Mouse (Mus musculus) neural tube, embryonic 12.5 days (tissue): ENCODE measurements around the gene Syt5. TPM values are rescaled to one million over a fixed set of nuclear protein-coding genes. Genes with fewer than 3 reads are reported as not detected.
A peak's percentile ranks its signal among the peaks of the same experiment; 100 is the strongest.
"Not testable (repeated sequence)": the region's sequence is repeated elsewhere in the genome, so short reads cannot be mapped to it uniquely, and the experiment has no call there.

Source experiments
- ATAC-seq: fragments of 200-750 bp; cut with Nextera tagmentation; 2 replicates; pipeline ENCODE4 v1.8.0; 2017; ENCODE audit warnings: low read depth, mild to moderate bottlenecking, moderate TSS enrichment, moderate library complexity; ENCODE audit not compliant: low FRiP score
- H3K27ac ChIP-seq: fragments of 300-500 bp; sonication (generic); 2 replicates; pipeline ENCODE4 v1.5.1; 2016
- H3K27me3 ChIP-seq: fragments of 300-500 bp; sonication (generic); replicated peaks from 2 replicates; pipeline ENCODE4 v1.6.1; 2016; ENCODE audit warnings: mild to moderate bottlenecking
- H3K36me3 ChIP-seq: fragments of 300-500 bp; sonication (generic); 2 replicates; pipeline ENCODE4 v1.6.1; 2016; ENCODE audit warnings: mild to moderate bottlenecking
- H3K4me1 ChIP-seq: fragments of 300-500 bp; sonication (generic); 2 replicates; pipeline ENCODE4 v1.6.1; 2016
- H3K4me2 ChIP-seq: fragments of 300-500 bp; sonication (generic); replicated peaks from 2 replicates; pipeline ENCODE4 v1.6.1; 2016; ENCODE audit warnings: mild to moderate bottlenecking
- H3K4me3 ChIP-seq: fragments of 300-500 bp; sonication (generic); 2 replicates; pipeline ENCODE4 v1.5.1; 2016
- H3K9ac ChIP-seq: fragments of 300-500 bp; sonication (generic); 2 replicates; pipeline ENCODE4 v1.6.1; 2016; ENCODE audit warnings: mild to moderate bottlenecking
- H3K9me3 ChIP-seq: fragments of 300-500 bp; sonication (generic); 2 replicates; pipeline ENCODE4 v1.6.1; 2016; ENCODE audit warnings: mild to moderate bottlenecking
- WGBS: fragments of 180-500 bp; shearing (Covaris S2); methylation state at CpG from one replicate; pipeline ENCODE4 v1.1.7; 2016; 5-methylcytosine and 5-hydroxymethylcytosine counted together
- polyA plus RNA-seq: library from polyadenylated mRNA; unstranded; fragments of >200 nt; fragmentation: Nextera tagmentation; extraction: Ambion mirVana; gene quantifications from 2 replicates; pipeline ENCODE4 v1.2.1, GENCODE M21; 2016

Gene Syt5
- 27.9 and 28.6 TPM in 2 replicates for polyA plus RNA-seq

- H3K27me3 ChIP-seq = peaks cover 6% of the 10 kb centered on the region; the same call in 1 of the 2 replicates
- peak within 1 kb of the TSS; percentile 67 for H3K4me2 ChIP-seq
- H3K9ac ChIP-seq = peak within 1 kb of the TSS; percentile 57
- WGBS = 7% methylated on average over 33 of the region's 33 CpGs
- H3K36me3 ChIP-seq = 0 out of 2 replicates have a peak, but pooled peaks cover 3% of the 10 kb centered on the region
- H3K4me3 ChIP-seq = peak within 1 kb of the TSS; percentile 43
- H3K9me3 ChIP-seq = no peaks in the 10 kb centered on the region
- peak; percentile 72 for ATAC-seq
- peaks cover 21% of the 10 kb centered on the region for H3K4me1 ChIP-seq
- peak within 1 kb of the TSS; percentile 26; the same call in 1 of the 2 replicates for H3K27ac ChIP-seq
Observed at GRCm38 (mm10) chr7:4547221-4547641, at the start of gene Syt5. Gene Syt5 (minus strand): TSS chr7:4547541.

DNA sequence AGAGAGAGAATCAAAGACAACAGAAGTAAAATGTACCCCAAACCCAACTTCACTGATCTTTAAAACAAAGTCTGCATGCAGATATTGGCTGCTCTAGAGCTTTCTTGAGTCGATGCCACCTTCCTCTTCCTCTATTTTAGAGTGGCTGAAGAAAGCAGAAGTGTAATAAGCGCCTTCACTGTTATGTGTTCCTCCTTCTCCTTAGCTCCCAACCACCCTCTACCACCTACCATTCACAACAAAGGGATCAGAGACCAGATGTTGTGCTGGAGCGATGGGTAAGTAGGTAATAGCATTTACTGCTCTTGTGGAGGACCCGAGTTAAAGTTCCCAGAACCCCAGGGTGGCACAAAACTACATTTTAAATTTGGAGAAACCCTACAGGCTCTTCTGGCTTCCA, 49.7 kb upstream of the Syt5 start:
- not testable (repeated sequence) for H3K4me3 ChIP-seq, H3K9me3 ChIP-seq, H3K4me1 ChIP-seq, H3K27me3 ChIP-seq, H3K36me3 ChIP-seq, H3K9ac ChIP-seq, ATAC-seq, H3K4me2 ChIP-seq, H3K27ac ChIP-seq
- 78% methylated on average over 4 of the region's 4 CpGs for WGBS

DNA sequence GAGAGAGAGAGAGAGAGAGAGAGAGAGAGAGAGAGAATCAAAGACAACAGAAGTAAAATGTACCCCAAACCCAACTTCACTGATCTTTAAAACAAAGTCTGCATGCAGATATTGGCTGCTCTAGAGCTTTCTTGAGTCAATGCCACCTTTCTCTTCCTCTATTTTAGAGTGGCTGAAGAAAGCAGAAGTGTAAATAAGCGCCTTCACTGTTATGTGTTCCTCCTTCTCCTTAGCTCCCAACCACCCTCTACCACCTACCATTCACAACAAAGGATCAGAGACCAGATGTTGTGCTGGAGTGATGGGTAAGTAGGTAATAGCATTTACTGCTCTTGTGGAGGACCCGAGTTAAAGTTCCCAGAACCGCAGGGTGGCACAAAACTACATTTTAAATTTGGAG, 34.1 kb upstream of the Syt5 start:
- not testable (repeated sequence) for ATAC-seq, H3K36me3 ChIP-seq, H3K9ac ChIP-seq, H3K4me1 ChIP-seq, H3K27ac ChIP-seq, H3K4me2 ChIP-seq, H3K27me3 ChIP-seq, H3K4me3 ChIP-seq, H3K9me3 ChIP-seq
- WGBS = 73% methylated on average over 3 of the region's 3 CpGs

GRCm38 (mm10) chr7:4572361-4572760, 25.0 kb upstream of the Syt5 start:
- not testable (repeated sequence) for H3K27me3 ChIP-seq, ATAC-seq, H3K4me1 ChIP-seq, H3K4me2 ChIP-seq, H3K36me3 ChIP-seq, H3K9ac ChIP-seq, H3K27ac ChIP-seq, H3K9me3 ChIP-seq, H3K4me3 ChIP-seq
- WGBS = 63% methylated on average over 2 of the region's 2 CpGs

GRCm38 (mm10) chr7:4562660-4563059, 15.3 kb upstream of the Syt5 start:
- 96% methylated on average over 3 of the region's 3 CpGs for WGBS
- H3K4me3 ChIP-seq = no peak overlapping the region
- H3K27me3 ChIP-seq = no peaks in the 10 kb centered on the region
- no peaks in the 10 kb centered on the region for H3K9me3 ChIP-seq
- H3K27ac ChIP-seq = no peak overlapping the region
- H3K9ac ChIP-seq = no peak overlapping the region
- ATAC-seq = no peak
- H3K36me3 ChIP-seq = no peaks in the 10 kb centered on the region
- H3K4me1 ChIP-seq = no peaks in the 10 kb centered on the region
- no peak overlapping the region for H3K4me2 ChIP-seq

DNA sequence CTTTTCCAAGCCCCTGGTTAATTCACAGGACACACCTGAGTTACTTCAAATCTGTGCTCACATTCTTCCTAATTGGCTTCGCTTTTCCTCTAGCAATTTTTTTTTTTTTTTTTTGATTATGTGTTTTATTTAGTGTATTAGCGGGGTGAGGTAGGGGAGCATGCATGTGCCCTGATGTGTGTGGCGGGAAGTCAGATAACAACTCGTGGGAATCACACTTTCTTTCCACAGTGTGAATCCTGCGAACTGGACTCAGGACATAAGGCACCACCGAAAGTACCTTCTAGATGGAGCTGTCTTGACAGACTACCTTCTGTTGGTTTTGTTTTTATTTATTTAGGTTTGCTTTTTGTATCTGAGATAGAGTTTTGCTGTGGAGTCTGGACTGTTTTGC, 9.8 kb upstream of the Syt5 start:
- Histone ChIP-seq H3K4me2 (0 out of 2 replicates have a peak overlapping the region, but pooled peaks have one; percentile 22), H3K4me1 (no peaks in the 10 kb centered on the region), H3K36me3 (no peaks in the 10 kb centered on the region), H3K4me3 (no peak overlapping the region), H3K27ac (no peak overlapping the region), H3K9me3 (no peaks in the 10 kb centered on the region), H3K9ac (no peak overlapping the region), H3K27me3 (no peaks in the 10 kb centered on the region)
- WGBS = 72% methylated on average over 6 of the region's 6 CpGs
- ATAC-seq = peak; percentile 54

GRCm38 (mm10) chr7:4556256-4557166, 9.2 kb upstream of the Syt5 start:
- Histone ChIP-seq H3K4me1 (no peaks in the 10 kb centered on the region), H3K4me3 (no peak overlapping the region), H3K27me3 (no peaks in the 10 kb centered on the region), H3K9ac (no peak overlapping the region), H3K27ac (no peak overlapping the region), H3K9me3 (no peaks in the 10 kb centered on the region), H3K4me2 (0 out of 2 replicates have a peak overlapping the region, but pooled peaks have one; percentile 22), H3K36me3 (no peaks in the 10 kb centered on the region)
- ATAC-seq = peak; percentile 88
- 26% methylated on average over 15 of the region's 15 CpGs for WGBS

GRCm38 (mm10) chr7:4546591-4547131, 680 bp downstream of the Syt5 start:
- H3K9me3 ChIP-seq = no peaks in the 10 kb centered on the region
- peak overlapping the region; percentile 26; the same call in 1 of the 2 replicates for H3K27ac ChIP-seq
- peaks cover 6% of the 10 kb centered on the region; the same call in 1 of the 2 replicates for H3K27me3 ChIP-seq
- H3K9ac ChIP-seq = peak overlapping the region; percentile 57
- H3K4me1 ChIP-seq = peaks cover 21% of the 10 kb centered on the region
- H3K4me3 ChIP-seq = peak overlapping the region; percentile 43
- under 1% methylated on average over 26 of the region's 26 CpGs for WGBS
- H3K4me2 ChIP-seq = peak overlapping the region; percentile 67
- ATAC-seq = peak; percentile 95
- peaks cover 3% of the 10 kb centered on the region; the same call in 1 of the 2 replicates for H3K36me3 ChIP-seq

GRCm38 (mm10) chr7:4546050-4546449, 1.3 kb downstream of the Syt5 start:
- WGBS = 72% methylated on average over 15 of the region's 15 CpGs
- no peak overlapping the region for H3K27ac ChIP-seq
- peak; percentile 52 for ATAC-seq
- peaks cover 6% of the 10 kb centered on the region; the same call in 1 of the 2 replicates for H3K27me3 ChIP-seq
- peak overlapping the region; percentile 43 for H3K4me3 ChIP-seq
- H3K36me3 ChIP-seq = peaks cover 6% of the 10 kb centered on the region; the same call in 1 of the 2 replicates
- H3K9ac ChIP-seq = peak overlapping the region; percentile 57; the same call in 1 of the 2 replicates
- peak overlapping the region; percentile 67 for H3K4me2 ChIP-seq
- peaks cover 21% of the 10 kb centered on the region for H3K4me1 ChIP-seq
- no peaks in the 10 kb centered on the region for H3K9me3 ChIP-seq

GRCm38 (mm10) chr7:4542013-4542412, 5.3 kb downstream of the Syt5 start:
- Histone ChIP-seq H3K27me3 (no peaks in the 10 kb centered on the region), H3K9ac (no peak overlapping the region), H3K4me1 (peaks cover 16% of the 10 kb centered on the region), H3K36me3 (peaks cover 10% of the 10 kb centered on the region), H3K27ac (no peak overlapping the region), H3K9me3 (no peaks in the 10 kb centered on the region), H3K4me2 (no peak overlapping the region), H3K4me3 (no peak overlapping the region)
- WGBS = 39% methylated on average over 17 of the region's 17 CpGs
- ATAC-seq = no peak

DNA sequence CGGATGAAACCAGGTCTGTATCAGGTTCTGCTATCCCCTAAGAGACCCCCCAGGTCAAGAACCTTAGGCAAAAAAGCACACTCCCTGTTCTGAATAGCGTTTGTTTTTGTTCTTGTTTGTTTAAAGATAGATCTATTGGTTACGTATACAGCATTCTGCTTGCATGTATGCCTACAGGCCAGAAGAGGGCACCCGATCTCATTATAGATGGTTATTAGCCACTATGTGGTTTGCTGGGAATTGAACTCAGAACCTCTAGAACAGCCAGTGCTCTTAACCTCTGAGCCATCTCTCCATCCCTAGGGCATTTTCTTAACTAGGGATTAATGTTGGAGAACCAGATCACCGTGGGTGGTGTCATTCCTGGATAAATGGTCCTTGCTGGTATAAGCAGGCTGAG, 6.0 kb downstream of the Syt5 start:
- WGBS = 66% methylated on average over 5 of the region's 5 CpGs
- H3K9me3 ChIP-seq = no peaks in the 10 kb centered on the region
- no peak overlapping the region for H3K9ac ChIP-seq
- peaks cover 10% of the 10 kb centered on the region for H3K36me3 ChIP-seq
- ATAC-seq = no peak
- H3K27me3 ChIP-seq = no peaks in the 10 kb centered on the region
- H3K4me3 ChIP-seq = no peak overlapping the region
- peaks cover 10% of the 10 kb centered on the region for H3K4me1 ChIP-seq
- H3K27ac ChIP-seq = no peak overlapping the region
- H3K4me2 ChIP-seq = no peak overlapping the region

DNA sequence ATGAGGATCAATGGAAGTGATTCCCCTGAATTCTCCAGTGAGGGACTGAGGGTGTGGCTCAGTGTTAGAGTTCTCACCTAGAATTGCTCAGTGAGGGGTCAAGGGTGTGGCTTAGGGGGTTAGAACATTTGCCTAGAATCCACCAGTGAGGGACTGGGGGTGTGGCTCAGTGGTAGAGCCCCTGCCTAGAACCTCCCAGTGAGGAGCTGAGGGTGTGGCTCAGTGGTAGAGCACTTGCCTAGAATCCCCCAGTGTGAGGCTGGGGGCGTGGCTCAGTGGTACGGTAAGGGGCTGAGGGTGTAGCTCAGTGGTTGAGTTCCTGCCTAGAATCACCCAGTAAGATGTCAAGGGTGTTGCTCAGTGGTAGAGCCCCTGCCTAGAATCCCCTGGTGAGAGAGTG, 8.3 kb downstream of the Syt5 start:
- ATAC-seq = no peak
- H3K4me2 ChIP-seq = no peak overlapping the region

More for the DNA sequence above, 8.3 kb downstream of the Syt5 start:
- H3K27ac ChIP-seq = no peak overlapping the region
- no peaks in the 10 kb centered on the region for H3K9me3 ChIP-seq
- H3K4me3 ChIP-seq = no peak overlapping the region
- 86% methylated on average over 2 of the region's 2 CpGs for WGBS
- peaks cover 10% of the 10 kb centered on the region for H3K36me3 ChIP-seq
- no peak overlapping the region for H3K9ac ChIP-seq
- no peaks in the 10 kb centered on the region for H3K4me1 ChIP-seq
- H3K27me3 ChIP-seq = no peaks in the 10 kb centered on the region
